Mouse (Mus musculus): ENCODE data around the gene Gstt3. TPM values are rescaled to one million over a fixed set of nuclear protein-coding genes. Genes with fewer than 3 reads are reported as not detected.
"Not testable (repeated sequence)": the region's sequence is repeated elsewhere in the genome, so short reads cannot be mapped to it uniquely, and the experiment has no call there.

Gstt3 gene
- total RNA-seq, 2 experiments from 2014 or later: 0.61 to 0.71 TPM

GRCm38 (mm10) chr10:75789081-75789735, 8.0 kb upstream of the Gstt3 start:
- intact Hi-C loops (cut with DNase I): no loop called here
- no peak for DNase-seq (ENCODE audit: extremely low spot score in 1 of 2, low spot score in 2 of 2)

- DNase-seq (ENCODE audit: extremely low spot score in 1 of 2, low spot score in 2 of 2): no peak
- intact Hi-C loops (cut with DNase I): no loop called here
Observed at GRCm38 (mm10) chr10:75788277-75788676, 7.1 kb upstream of the Gstt3 start.

GRCm38 (mm10) chr10:75785442-75785841, 4.2 kb upstream of the Gstt3 start:
- intact Hi-C loops (cut with DNase I): no loop called here
- DNase-seq (ENCODE audit: extremely low spot score in 1 of 2, low spot score in 2 of 2): no peak

GRCm38 (mm10) chr10:75779206-75780174, 1.7 kb downstream of the Gstt3 start:
- intact Hi-C loops (cut with DNase I): no loop called here
- no peak for DNase-seq (ENCODE audit: extremely low spot score in 1 of 2, low spot score in 2 of 2)

- intact Hi-C loops (cut with DNase I): no loop called here
- no peak for DNase-seq (ENCODE audit: extremely low spot score in 1 of 2, low spot score in 2 of 2)
Observed at GRCm38 (mm10) chr10:75777885-75778284, 3.3 kb downstream of the Gstt3 start.

GRCm38 (mm10) chr10:75776562-75776961, 4.7 kb downstream of the Gstt3 start:
- intact Hi-C loops (cut with DNase I): no loop called here
- no peak for DNase-seq (ENCODE audit: extremely low spot score in 1 of 2, low spot score in 2 of 2)

- DNase-seq (ENCODE audit: extremely low spot score in 1 of 2, low spot score in 2 of 2): no peak
- intact Hi-C loops (cut with DNase I): loop anchor here (5.0 kb wide), 1 partner anchor 58 kb away; no protein-coding TSS in a partner anchor
Observed at GRCm38 (mm10) chr10:75774587-75774986, 6.6 kb downstream of the Gstt3 start.

GRCm38 (mm10) chr10:75774102-75774501, 7.1 kb downstream of the Gstt3 start:
- intact Hi-C loops (cut with DNase I): loop anchor here (5.0 kb wide), 1 partner anchor 58 kb away; no protein-coding TSS in a partner anchor
- no peak for DNase-seq (ENCODE audit: extremely low spot score in 1 of 2, low spot score in 2 of 2)

GRCm38 (mm10) chr10:75772795-75773664, 8.2 kb downstream of the Gstt3 start, which contains the start of gene Ddt:
TSS of gene Ddt (minus strand) at chr10:75773414.
- DNase-seq (ENCODE audit: extremely low spot score in 1 of 2, low spot score in 2 of 2): peak; percentile 86 to 91
- intact Hi-C loops (cut with DNase I): loop anchor here (5.0 kb wide), 1 partner anchor 59 kb away; no protein-coding TSS in a partner anchor

- DNase-seq (ENCODE audit: extremely low spot score in 1 of 2, low spot score in 2 of 2); intact Hi-C loops (cut with DNase I): not testable (repeated sequence)
Observed at GRCm38 (mm10) chr10:75767756-75768155, 13.5 kb downstream of the Gstt3 start.

GRCm38 (mm10) chr10:75766856-75767255, 14.4 kb downstream of the Gstt3 start:
- DNase-seq (ENCODE audit: extremely low spot score in 1 of 2, low spot score in 2 of 2): no peak
- intact Hi-C loops (cut with DNase I): no loop called here

- intact Hi-C loops (cut with DNase I): no loop called here
- DNase-seq (ENCODE audit: extremely low spot score in 1 of 2, low spot score in 2 of 2): peak in 1 of 2 experiments; percentile 70
Observed at GRCm38 (mm10) chr10:75764519-75765473, 16.4 kb downstream of the Gstt3 start.

- intact Hi-C loops (cut with DNase I): no loop called here
- DNase-seq (ENCODE audit: extremely low spot score in 1 of 2, low spot score in 2 of 2): peak; percentile 98
Observed at GRCm38 (mm10) chr10:75763682-75764518, 17.3 kb downstream of the Gstt3 start, which contains the start of gene Cabin1. TSS of gene Cabin1 (minus strand) at chr10:75764341.

GRCm38 (mm10) chr10:75762413-75762812, 18.8 kb downstream of the Gstt3 start:
- intact Hi-C loops (cut with DNase I): no loop called here
- no peak for DNase-seq (ENCODE audit: extremely low spot score in 1 of 2, low spot score in 2 of 2)

GRCm38 (mm10) chr10:75760311-75760710, 20.9 kb downstream of the Gstt3 start:
- no peak for DNase-seq (ENCODE audit: extremely low spot score in 1 of 2, low spot score in 2 of 2)
- intact Hi-C loops (cut with DNase I): no loop called here

- intact Hi-C loops (cut with DNase I): no loop called here
- no peak for DNase-seq (ENCODE audit: extremely low spot score in 1 of 2, low spot score in 2 of 2)
Observed at GRCm38 (mm10) chr10:75756719-75757118, 24.5 kb downstream of the Gstt3 start.

- intact Hi-C loops (cut with DNase I): loop anchor here (2.0 to 10.0 kb wide), 2 partner anchors 109 to 211 kb away; partner anchors contain the start of gene Gm5134
- peak; percentile 86 to 88 for DNase-seq (ENCODE audit: extremely low spot score in 1 of 2, low spot score in 2 of 2)
Observed at GRCm38 (mm10) chr10:75744017-75744416, 37.2 kb downstream of the Gstt3 start.
